Mouse (Mus musculus) kidney, embryonic 15.5 days (tissue): ENCODE measurements at regions not wholly inside any gene's neighbourhood (a gene's known extent, or its start where the extent isn't known, plus 50 kb on each side); places are given as distances from the start of the nearest gene placed in this dataset.

Experiments
- ATAC-seq: fragments of 200-750 bp; cut with Nextera tagmentation; replicated peaks from 2 replicates; pipeline ENCODE4 v1.8.0; 2017; ENCODE audit warnings: moderate TSS enrichment; ENCODE audit not compliant: low FRiP score
- H3K27ac ChIP-seq: fragments of 300-500 bp; sonication (generic); 2 replicates; pipeline ENCODE4 v1.5.1; 2015; ENCODE audit warnings: mild to moderate bottlenecking, inconsistent platforms
- H3K27me3 ChIP-seq: fragments of 300-500 bp; sonication (generic); 2 replicates; pipeline ENCODE4 v1.6.1; 2015; ENCODE audit warnings: inconsistent platforms
- H3K36me3 ChIP-seq: fragments of 300-500 bp; sonication (generic); 2 replicates; pipeline ENCODE4 v1.6.1; 2015; ENCODE audit warnings: inconsistent platforms
- H3K4me1 ChIP-seq: fragments of 300-500 bp; sonication (generic); 2 replicates; pipeline ENCODE4 v1.6.1; 2015; ENCODE audit warnings: inconsistent platforms
- H3K4me2 ChIP-seq: fragments of 300-500 bp; sonication (generic); 2 replicates; pipeline ENCODE4 v1.6.1; 2015; ENCODE audit warnings: moderate library complexity, mild to moderate bottlenecking, inconsistent platforms
- H3K4me3 ChIP-seq: fragments of 300-500 bp; sonication (generic); replicated peaks from 2 replicates; pipeline ENCODE4 v1.5.1; 2015; ENCODE audit warnings: mild to moderate bottlenecking, inconsistent platforms
- H3K9ac ChIP-seq: fragments of 300-500 bp; sonication (generic); 2 replicates; pipeline ENCODE4 v1.6.1; 2015; ENCODE audit warnings: mild to moderate bottlenecking, inconsistent platforms
- H3K9me3 ChIP-seq: fragments of 300-500 bp; sonication (generic); replicated peaks from 2 replicates; pipeline ENCODE4 v1.6.1; 2016; ENCODE audit warnings: inconsistent platforms
- WGBS: fragments of 180-500 bp; shearing (Covaris S2); methylation state at CpG from one replicate; pipeline ENCODE4 v1.1.7; 2015; ENCODE audit warnings: mixed read lengths; 5-methylcytosine and 5-hydroxymethylcytosine counted together

- Histone ChIP-seq H3K4me2 (no peak overlapping the region), H3K36me3 (no peaks in the 10 kb centered on the region), H3K9ac (no peak overlapping the region), H3K27ac (no peak overlapping the region), H3K9me3 (no peaks in the 10 kb centered on the region), H3K4me3 (no peak overlapping the region), H3K27me3 (no peaks in the 10 kb centered on the region), H3K4me1 (peaks cover 28% of the 10 kb centered on the region)
- ATAC-seq = no peak
- 75% methylated on average over 3 of the region's 3 CpGs for WGBS
Measured at GRCm38 (mm10) chr6:93061741-93062140, 118.4 kb upstream of the Adamts9 start.

GRCm38 (mm10) chr6:93045524-93045923, 102.2 kb upstream of the Adamts9 start:
- Histone ChIP-seq H3K9ac (no peak overlapping the region), H3K4me2 (no peak overlapping the region), H3K4me3 (no peak overlapping the region), H3K9me3 (no peaks in the 10 kb centered on the region), H3K36me3 (no peaks in the 10 kb centered on the region), H3K4me1 (no peaks in the 10 kb centered on the region), H3K27me3 (no peaks in the 10 kb centered on the region), H3K27ac (no peak overlapping the region)
- no peak for ATAC-seq
- 65% methylated on average over 2 of the region's 2 CpGs for WGBS

- Histone ChIP-seq H3K27me3 (no peaks in the 10 kb centered on the region), H3K36me3 (no peaks in the 10 kb centered on the region), H3K4me3 (no peak overlapping the region), H3K4me2 (no peak overlapping the region), H3K27ac (no peak overlapping the region), H3K4me1 (no peaks in the 10 kb centered on the region), H3K9ac (no peak overlapping the region), H3K9me3 (0 out of 2 replicates have a peak, but pooled peaks cover 3% of the 10 kb centered on the region)
- 85% methylated on average over 3 of the region's 3 CpGs for WGBS
- ATAC-seq = no peak
Measured at GRCm38 (mm10) chr6:93041041-93041440, 97.7 kb upstream of the Adamts9 start.

GRCm38 (mm10) chr6:93031812-93032330, 88.6 kb upstream of the Adamts9 start:
- H3K27me3 ChIP-seq = no peaks in the 10 kb centered on the region
- no peak overlapping the region for H3K4me3 ChIP-seq
- no peaks in the 10 kb centered on the region for H3K36me3 ChIP-seq
- H3K9ac ChIP-seq = no peak overlapping the region
- H3K9me3 ChIP-seq = no peaks in the 10 kb centered on the region; the same call in 1 of the 2 replicates
- H3K27ac ChIP-seq = no peak overlapping the region
- no peak for ATAC-seq
- H3K4me2 ChIP-seq = no peak overlapping the region
- 83% methylated on average over 1 of the region's 1 CpGs for WGBS
- no peaks in the 10 kb centered on the region for H3K4me1 ChIP-seq

- Histone ChIP-seq H3K4me3 (no peak overlapping the region), H3K27ac (no peak overlapping the region), H3K36me3 (no peaks in the 10 kb centered on the region), H3K9ac (no peak overlapping the region), H3K27me3 (no peaks in the 10 kb centered on the region), H3K9me3 (no peaks in the 10 kb centered on the region), H3K4me2 (no peak overlapping the region), H3K4me1 (no peaks in the 10 kb centered on the region)
- no peak for ATAC-seq
- WGBS = 67% methylated on average over 9 of the region's 9 CpGs
Measured at GRCm38 (mm10) chr6:93026068-93027022, 83.1 kb upstream of the Adamts9 start.

GRCm38 (mm10) chr6:93014534-93014933, 71.2 kb upstream of the Adamts9 start:
- peak; percentile 64; the same call in 1 of the 2 replicates for ATAC-seq
- Histone ChIP-seq H3K4me3 (no peak overlapping the region), H3K4me2 (no peak overlapping the region), H3K27me3 (no peaks in the 10 kb centered on the region), H3K9me3 (no peaks in the 10 kb centered on the region), H3K4me1 (peaks cover 6% of the 10 kb centered on the region), H3K36me3 (no peaks in the 10 kb centered on the region), H3K9ac (no peak overlapping the region), H3K27ac (no peak overlapping the region)
- 67% methylated on average over 1 of the region's 1 CpGs for WGBS

GRCm38 (mm10) chr6:93011906-93012305, 68.6 kb upstream of the Adamts9 start:
- H3K27me3 ChIP-seq = no peaks in the 10 kb centered on the region
- H3K4me3 ChIP-seq = no peak overlapping the region
- no peak overlapping the region for H3K27ac ChIP-seq
- no peaks in the 10 kb centered on the region for H3K9me3 ChIP-seq
- no peak overlapping the region for H3K9ac ChIP-seq
- ATAC-seq = no peak
- no peak overlapping the region for H3K4me2 ChIP-seq
- WGBS = 85% methylated on average over 5 of the region's 5 CpGs
- H3K4me1 ChIP-seq = peaks cover 6% of the 10 kb centered on the region
- no peaks in the 10 kb centered on the region for H3K36me3 ChIP-seq

- ATAC-seq = no peak
- Histone ChIP-seq H3K27ac (no peak overlapping the region), H3K4me1 (no peaks in the 10 kb centered on the region), H3K9me3 (no peaks in the 10 kb centered on the region), H3K36me3 (no peaks in the 10 kb centered on the region), H3K4me3 (no peak overlapping the region), H3K27me3 (no peaks in the 10 kb centered on the region), H3K9ac (no peak overlapping the region), H3K4me2 (no peak overlapping the region)
- 45% methylated on average over 3 of the region's 3 CpGs for WGBS
Measured at GRCm38 (mm10) chr6:93004587-93005240, 61.4 kb upstream of the Adamts9 start.

GRCm38 (mm10) chr6:93003812-93004211, 60.5 kb upstream of the Adamts9 start:
- no peaks in the 10 kb centered on the region for H3K27me3 ChIP-seq
- H3K9ac ChIP-seq = no peak overlapping the region
- no peak overlapping the region for H3K4me3 ChIP-seq
- 95% methylated on average over 5 of the region's 5 CpGs for WGBS
- no peak overlapping the region for H3K4me2 ChIP-seq
- no peaks in the 10 kb centered on the region for H3K36me3 ChIP-seq
- ATAC-seq = no peak
- H3K9me3 ChIP-seq = no peaks in the 10 kb centered on the region
- H3K4me1 ChIP-seq = no peaks in the 10 kb centered on the region
- no peak overlapping the region for H3K27ac ChIP-seq

GRCm38 (mm10) chr6:92993647-92994046, 50.4 kb upstream of the Adamts9 start:
- no peak for ATAC-seq
- Histone ChIP-seq H3K27ac (no peak overlapping the region), H3K9me3 (no peaks in the 10 kb centered on the region), H3K27me3 (no peaks in the 10 kb centered on the region), H3K4me3 (no peak overlapping the region), H3K36me3 (no peaks in the 10 kb centered on the region), H3K4me1 (no peaks in the 10 kb centered on the region), H3K4me2 (no peak overlapping the region), H3K9ac (no peak overlapping the region)
- 80% methylated on average over 5 of the region's 5 CpGs for WGBS
